ENCODE assay signal across 24 mouse cellular contexts in genomic region chr17:6117917-6118316, GRCm38 (mm10). TPM values are rescaled to one million over a fixed set of nuclear protein-coding genes. Genes with fewer than 3 reads are reported as not detected.
DNase-seq lines count a peak whose midpoint lies in the region; ATAC-seq and TF ChIP-seq lines count a peak whose summit lies in the region.
"Had no signal": no experiment of that assay in that cellular context is flagged by ENCODE, and none has a peak within 500 bp of the region (broad histone marks: within the 10 kb centered on the region; RNA-seq: fewer than 3 reads in every experiment).

No protein-coding gene starts in this region.

- peak overlapping the region; percentile 31 for H3K27ac ChIP-seq in cerebellum, adult 2 months (ENCODE audit: insufficient read depth, low read length)
- no peak overlapping the region for H3K27ac ChIP-seq in heart, adult 2 months
- 0 out of 2 replicates have a peak overlapping the region, but pooled peaks have one; percentile 12 for H3K27ac ChIP-seq in limb, embryonic 12.5 days
- H3K27ac ChIP-seq in limb, embryonic 10.5 days: no peak overlapping the region
- H3K27ac ChIP-seq: embryonic facial prominence, embryonic 12.5 days; heart, embryonic 15.5 days; hindbrain, embryonic 10.5 days; hindbrain, embryonic 14.5 days had no signal

- H3K4me3 ChIP-seq in cerebellum, adult 2 months (replicated peaks; ENCODE audit: insufficient read depth, low read depth, low read length): no peak overlapping the region
- H3K4me3 ChIP-seq in heart, adult 2 months: no peak overlapping the region
- H3K4me3 ChIP-seq in limb, embryonic 12.5 days (replicated peaks): no peak overlapping the region
- no peak overlapping the region for H3K4me3 ChIP-seq in limb, embryonic 10.5 days
- H3K4me3 ChIP-seq: embryonic facial prominence, embryonic 12.5 days; heart, embryonic 12.5 days; heart, embryonic 15.5 days; hindbrain, embryonic 10.5 days had no signal

- no peak overlapping the region for H3K4me2 ChIP-seq in limb, embryonic 12.5 days
- H3K4me2 ChIP-seq: embryonic facial prominence, embryonic 12.5 days; heart, embryonic 12.5 days; heart, embryonic 15.5 days; hindbrain, embryonic 14.5 days had no signal

- H3K79me2 ChIP-seq in heart, adult 2 months (replicated peaks; ENCODE audit: control insufficient read depth, insufficient read depth, low read length): peaks cover 9% of the 10 kb centered on the region

- no peak for TF ChIP-seq POLR2A in cerebellum, adult 2 months (IDR thresholded peaks at IDR 0.05; ENCODE audit: borderline replicate concordance, insufficient read depth, low read length)
- no peak for TF ChIP-seq POLR2A in heart, adult 2 months (IDR thresholded peaks at IDR 0.05; ENCODE audit: insufficient read depth, low read depth, low read length)

- TF ChIP-seq EP300 in heart, adult 2 months (IDR thresholded peaks at IDR 0.05; ENCODE audit: insufficient read depth, low read depth, low read length): no peak

- WGBS in cerebellum, adult 2 months: 22% methylated on average over 3 of the region's 3 CpGs
- 88% methylated on average over 3 of the region's 3 CpGs for WGBS in heart, adult 2 months
- 35% methylated on average over 3 of the region's 3 CpGs for WGBS in limb, embryonic 12.5 days
- 67% methylated on average over 3 of the region's 3 CpGs for WGBS in limb, embryonic 10.5 days

- no peaks in the 10 kb centered on the region for H3K9me3 ChIP-seq in limb, embryonic 12.5 days
- no peaks in the 10 kb centered on the region for H3K9me3 ChIP-seq in limb, embryonic 10.5 days (replicated peaks)
- H3K9me3 ChIP-seq: embryonic facial prominence, embryonic 12.5 days; heart, embryonic 12.5 days; heart, embryonic 15.5 days; hindbrain, embryonic 10.5 days had no signal

- peak in 1 of 2 experiments; percentile 45 for DNase-seq in cerebellum, adult 2 months
- DNase-seq in cerebellum, adult 18-20 months: no peak
- peak; percentile 73 for DNase-seq in heart, adult 11 months
- DNase-seq in heart, adult 2 months: no peak
- no peak for DNase-seq in limb, embryonic 10.5 days (ENCODE audit: low spot score)
- DNase-seq in brain, adult 2 months (ENCODE audit: low read depth, low spot score): peak; percentile 23
- DNase-seq in ovary, postnatal 14 days (ENCODE audit: low spot score): no peak
- DNase-seq: adrenal gland, postnatal 10 days; adrenal gland, postnatal 36 days; cerebellum, adult 11 months; cerebellum, adult 9-10 months; gastrocnemius, postnatal 10 days; gastrocnemius, postnatal 36 days; heart, postnatal 10 days; heart, postnatal 36 days had no signal

- TF ChIP-seq CTCF in cerebellum, adult 2 months (IDR thresholded peaks at IDR 0.05; ENCODE audit: borderline replicate concordance, insufficient read depth, low read depth, low read length): no peak
- no peak for TF ChIP-seq CTCF in heart, adult 2 months (IDR thresholded peaks at IDR 0.05)

- ATAC-seq in limb, embryonic 12.5 days (ENCODE audit: insufficient number of reproducible peaks, insufficient read depth, low FRiP score, low TSS enrichment, low read depth): no peak
- ATAC-seq: forebrain, embryonic 16.5 days; intestine, postnatal 0 days; Patski had no signal

- peaks cover 3% of the 10 kb centered on the region for H3K36me3 ChIP-seq in heart, adult 2 months (ENCODE audit: control insufficient read depth, insufficient read depth, low read length)
- H3K36me3 ChIP-seq in limb, embryonic 12.5 days: peaks cover 33% of the 10 kb centered on the region
- H3K36me3 ChIP-seq in limb, embryonic 10.5 days: peaks cover 53% of the 10 kb centered on the region

- H3K4me1 ChIP-seq in cerebellum, adult 2 months (ENCODE audit: control insufficient read depth, insufficient read depth, low read length): peaks cover 24% of the 10 kb centered on the region
- peaks cover 3% of the 10 kb centered on the region for H3K4me1 ChIP-seq in heart, adult 2 months (ENCODE audit: control insufficient read depth, insufficient read depth, low read length)
- H3K4me1 ChIP-seq in limb, embryonic 12.5 days (replicated peaks): peaks cover 8% of the 10 kb centered on the region; the same call in 1 of the 2 replicates
- no peaks in the 10 kb centered on the region for H3K4me1 ChIP-seq in limb, embryonic 10.5 days
- H3K4me1 ChIP-seq: embryonic facial prominence, embryonic 12.5 days; hindbrain, embryonic 10.5 days had no signal

- intact Hi-C loops in heart, adult 2 months (cut with DNase I): no loop called here

- H3K9ac ChIP-seq in heart, adult 2 months (ENCODE audit: low read depth, low read length): no peak overlapping the region
- no peak overlapping the region for H3K9ac ChIP-seq in limb, embryonic 12.5 days (replicated peaks)
- H3K9ac ChIP-seq: embryonic facial prominence, embryonic 12.5 days; heart, embryonic 12.5 days; heart, embryonic 15.5 days; hindbrain, embryonic 14.5 days had no signal

- H3K27me3 ChIP-seq in cerebellum, adult 2 months (ENCODE audit: control insufficient read depth, insufficient read depth, low read length): no peaks in the 10 kb centered on the region
- no peaks in the 10 kb centered on the region for H3K27me3 ChIP-seq in heart, adult 2 months (ENCODE audit: control insufficient read depth, insufficient read depth, low read length)
- no peaks in the 10 kb centered on the region for H3K27me3 ChIP-seq in limb, embryonic 12.5 days
- no peaks in the 10 kb centered on the region for H3K27me3 ChIP-seq in limb, embryonic 10.5 days (ENCODE audit: low read depth, poor library complexity, severe bottlenecking)
- H3K27me3 ChIP-seq: embryonic facial prominence, embryonic 12.5 days; heart, embryonic 12.5 days; heart, embryonic 15.5 days; Patski had no signal

RNA-seq across cellular contexts. Expression of gene Tulp4, which starts 11.7 kb away (rescaled TPM):
- 144 and 151 TPM in 2 replicates for polyA plus RNA-seq in cerebellum, adult 2 months (2012; rRNA removed)
- 100 to 1,000 TPM in 1 of 2 experiments, 10 to 100 TPM in 1; 97.2 to 112 TPM for total RNA-seq in heart, adult 2 months (2021)
- polyA plus RNA-seq in heart, adult 2 months (2012; rRNA removed): 31.2 and 37.8 TPM in 2 replicates
- 93.0 and 103 TPM in 2 replicates for polyA plus RNA-seq in limb, embryonic 12.5 days (2016; fragmentation: Nextera tagmentation; extraction: Ambion mirVana)
- polyA plus RNA-seq in limb, embryonic 10.5 days (2016; fragmentation: Nextera tagmentation; extraction: Ambion mirVana): 145 and 159 TPM in 2 replicates

RNA-seq across cellular contexts. Expression of gene Gtf2h5, which starts 38.3 kb away (rescaled TPM):
- 67.4 and 72.4 TPM in 2 replicates for polyA plus RNA-seq in cerebellum, adult 2 months (2012; rRNA removed)
- 10 to 100 TPM; 54.6 to 64.7 TPM for total RNA-seq in heart, adult 2 months (2021)
- polyA plus RNA-seq in heart, adult 2 months (2012; rRNA removed): 25.5 and 36.3 TPM in 2 replicates
- 170 and 176 TPM in 2 replicates for polyA plus RNA-seq in limb, embryonic 12.5 days (2016; fragmentation: Nextera tagmentation; extraction: Ambion mirVana)
- polyA plus RNA-seq in limb, embryonic 10.5 days (2016; fragmentation: Nextera tagmentation; extraction: Ambion mirVana): 166 and 173 TPM in 2 replicates

RNA-seq across cellular contexts. Expression of gene Serac1, which starts 38.4 kb away (rescaled TPM):
- 20.7 and 21.8 TPM in 2 replicates for polyA plus RNA-seq in cerebellum, adult 2 months (2012; rRNA removed)
- 1 to 10 TPM; 7.0 to 8.6 TPM for total RNA-seq in heart, adult 2 months (2021)
- 5.7 and 11.5 TPM in 2 replicates for polyA plus RNA-seq in heart, adult 2 months (2012; rRNA removed)
- polyA plus RNA-seq in limb, embryonic 12.5 days (2016; fragmentation: Nextera tagmentation; extraction: Ambion mirVana): 5.7 and 7.7 TPM in 2 replicates
- polyA plus RNA-seq in limb, embryonic 10.5 days (2016; fragmentation: Nextera tagmentation; extraction: Ambion mirVana): 5.3 and 6.8 TPM in 2 replicates

Comparison
In these comparisons a context has a peak if more than half of its experiments do, and no peak if none do; other contexts are left out.
1. DNase-seq: peak in heart, adult 11 months (single experiment) and brain, adult 2 months (single experiment); none in cerebellum, adult 18-20 months (0 of 2), heart, adult 2 months (0 of 2), limb, embryonic 10.5 days (single experiment) and ovary, postnatal 14 days (single experiment).
2. H3K27ac ChIP-seq: peak in cerebellum, adult 2 months (single experiment) and limb, embryonic 12.5 days (single experiment); none in heart, adult 2 months (single experiment) and limb, embryonic 10.5 days (single experiment).